Mouse (Mus musculus) neural tube, embryonic 13.5 days (tissue): ENCODE data around the gene Vmn2r68. TPM values are rescaled to one million over a fixed set of nuclear protein-coding genes. Genes with fewer than 3 reads are reported as not detected.

Experiments
- ATAC-seq: fragments of 200-750 bp; cut with Nextera tagmentation; 2 replicates; pipeline ENCODE4 v1.8.0; 2017; ENCODE audit warnings: low read depth, mild to moderate bottlenecking, moderate TSS enrichment, moderate library complexity
- H3K27ac ChIP-seq: fragments of 300-500 bp; sonication (generic); replicated peaks from 2 replicates; pipeline ENCODE4 v1.5.1; 2015; ENCODE audit warnings: moderate library complexity, mild to moderate bottlenecking, inconsistent platforms
- H3K27me3 ChIP-seq: fragments of 300-500 bp; sonication (generic); 2 replicates; pipeline ENCODE4 v1.6.1; 2015; ENCODE audit warnings: mild to moderate bottlenecking, inconsistent platforms
- H3K36me3 ChIP-seq: fragments of 300-500 bp; sonication (generic); 2 replicates; pipeline ENCODE4 v1.6.1; 2015; ENCODE audit warnings: mild to moderate bottlenecking, inconsistent platforms
- H3K4me1 ChIP-seq: fragments of 300-500 bp; sonication (generic); replicated peaks from 2 replicates; pipeline ENCODE4 v1.6.1; 2015; ENCODE audit warnings: inconsistent platforms
- H3K4me2 ChIP-seq: fragments of 300-500 bp; sonication (generic); 2 replicates; pipeline ENCODE4 v1.6.1; 2015; ENCODE audit warnings: inconsistent platforms, mild to moderate bottlenecking, moderate library complexity
- H3K4me3 ChIP-seq: fragments of 300-500 bp; sonication (generic); 2 replicates; pipeline ENCODE4 v1.5.1; 2015; ENCODE audit warnings: mild to moderate bottlenecking, inconsistent platforms
- H3K9ac ChIP-seq: fragments of 300-500 bp; sonication (generic); 2 replicates; pipeline ENCODE4 v1.6.1; 2015; ENCODE audit warnings: moderate library complexity, mild to moderate bottlenecking, inconsistent platforms
- H3K9me3 ChIP-seq: fragments of 300-500 bp; sonication (generic); 2 replicates; pipeline ENCODE4 v1.6.1; 2016; ENCODE audit warnings: inconsistent platforms
- polyA plus RNA-seq: library from polyadenylated mRNA; unstranded; fragments of >200 nt; fragmentation: Nextera tagmentation; extraction: Ambion mirVana; gene quantifications from 2 replicates; pipeline ENCODE4 v1.2.1, GENCODE M21; 2015

Vmn2r68 gene
- polyA plus RNA-seq = not detected in 2 replicates

- no peak within 1 kb of the TSS for H3K27ac ChIP-seq
- ATAC-seq = no peak
- no peaks in the 10 kb centered on the region for H3K9me3 ChIP-seq
- H3K4me3 ChIP-seq = no peak within 1 kb of the TSS
- no peaks in the 10 kb centered on the region for H3K4me1 ChIP-seq
- H3K27me3 ChIP-seq = no peaks in the 10 kb centered on the region
- no peak within 1 kb of the TSS for H3K9ac ChIP-seq
- H3K36me3 ChIP-seq = no peaks in the 10 kb centered on the region
- H3K4me2 ChIP-seq = no peak within 1 kb of the TSS
Measured at GRCm38 (mm10) chr7:85237683-85238082, at the start of gene Vmn2r68. Vmn2r68 (minus strand) TSS chr7:85237783.

Other genes with a start within 250 kb of the Vmn2r68 start
- gene Vmn2r66, start 225.5 kb downstream of the Vmn2r68 start, polyA plus RNA-seq = not detected in 2 replicates
- not detected in 2 replicates for gene Vmn2r67, start 81.8 kb downstream of the Vmn2r68 start, polyA plus RNA-seq
- not detected in 2 replicates for gene Vmn2r69, start 178.1 kb upstream of the Vmn2r68 start, polyA plus RNA-seq